Mouse (Mus musculus) heart, embryonic 11.5 days (tissue): ENCODE data around the gene Barhl1. TPM values are rescaled to one million over a fixed set of nuclear protein-coding genes. Genes with fewer than 3 reads are reported as not detected.

Experiments
- ATAC-seq: fragments of 200-750 bp; cut with Nextera tagmentation; replicated peaks from 2 replicates; pipeline ENCODE4 v1.8.0; 2017; ENCODE audit warnings: moderate library complexity; ENCODE audit not compliant: insufficient number of reproducible peaks, low FRiP score, low TSS enrichment
- H3K27ac ChIP-seq: fragments of 300-500 bp; sonication (generic); 2 replicates; pipeline ENCODE4 v1.5.1; 2014; ENCODE audit warnings: mild to moderate bottlenecking, low read depth, low read length
- H3K27me3 ChIP-seq: fragments of 300-500 bp; sonication (generic); 2 replicates; pipeline ENCODE4 v1.6.1; 2014; ENCODE audit warnings: mild to moderate bottlenecking, low read length, mixed read lengths; ENCODE audit not compliant: control insufficient read depth, insufficient read depth
- H3K36me3 ChIP-seq: fragments of 300-500 bp; sonication (generic); 2 replicates; pipeline ENCODE4 v1.6.1; 2014; ENCODE audit warnings: mild to moderate bottlenecking, low read length, moderate library complexity, mixed read lengths; ENCODE audit not compliant: control insufficient read depth, insufficient read depth
- H3K4me1 ChIP-seq: fragments of 300-500 bp; sonication (generic); 2 replicates; pipeline ENCODE4 v1.6.1; 2014; ENCODE audit warnings: low read length; ENCODE audit not compliant: control insufficient read depth, insufficient read depth
- H3K4me2 ChIP-seq: fragments of 300-500 bp; sonication (generic); 2 replicates; pipeline ENCODE4 v1.6.1; 2014; ENCODE audit warnings: mild to moderate bottlenecking, moderate library complexity
- H3K4me3 ChIP-seq: fragments of 300-500 bp; sonication (generic); 2 replicates; pipeline ENCODE4 v1.5.1; 2014; ENCODE audit warnings: low read depth, low read length
- H3K9ac ChIP-seq: fragments of 300-500 bp; sonication (generic); 2 replicates; pipeline ENCODE4 v1.6.1; 2014; ENCODE audit warnings: mild to moderate bottlenecking, low read depth, low read length, moderate library complexity
- H3K9me3 ChIP-seq: fragments of 300-500 bp; sonication (generic); replicated peaks from 2 replicates; pipeline ENCODE4 v1.6.1; 2016; ENCODE audit warnings: low read length; ENCODE audit not compliant: control insufficient read depth
- WGBS: fragments of 180-500 bp; shearing (Covaris S2); extraction: QIAGEN DNeasy Blood & Tissue Kit; methylation state at CpG from one replicate; pipeline ENCODE4 v1.1.7; 2014; ENCODE audit not compliant: insufficient replicate concordance; 5-methylcytosine and 5-hydroxymethylcytosine counted together
- polyA plus RNA-seq: library from polyadenylated mRNA; unstranded; fragments of >200 nt; fragmentation: Nextera tagmentation; extraction: Ambion mirVana; gene quantifications from 2 replicates; pipeline ENCODE4 v1.2.1, GENCODE M21; 2014

The Barhl1 gene
- polyA plus RNA-seq, 1 experiment from 2014 or later, result not detected

DNA sequence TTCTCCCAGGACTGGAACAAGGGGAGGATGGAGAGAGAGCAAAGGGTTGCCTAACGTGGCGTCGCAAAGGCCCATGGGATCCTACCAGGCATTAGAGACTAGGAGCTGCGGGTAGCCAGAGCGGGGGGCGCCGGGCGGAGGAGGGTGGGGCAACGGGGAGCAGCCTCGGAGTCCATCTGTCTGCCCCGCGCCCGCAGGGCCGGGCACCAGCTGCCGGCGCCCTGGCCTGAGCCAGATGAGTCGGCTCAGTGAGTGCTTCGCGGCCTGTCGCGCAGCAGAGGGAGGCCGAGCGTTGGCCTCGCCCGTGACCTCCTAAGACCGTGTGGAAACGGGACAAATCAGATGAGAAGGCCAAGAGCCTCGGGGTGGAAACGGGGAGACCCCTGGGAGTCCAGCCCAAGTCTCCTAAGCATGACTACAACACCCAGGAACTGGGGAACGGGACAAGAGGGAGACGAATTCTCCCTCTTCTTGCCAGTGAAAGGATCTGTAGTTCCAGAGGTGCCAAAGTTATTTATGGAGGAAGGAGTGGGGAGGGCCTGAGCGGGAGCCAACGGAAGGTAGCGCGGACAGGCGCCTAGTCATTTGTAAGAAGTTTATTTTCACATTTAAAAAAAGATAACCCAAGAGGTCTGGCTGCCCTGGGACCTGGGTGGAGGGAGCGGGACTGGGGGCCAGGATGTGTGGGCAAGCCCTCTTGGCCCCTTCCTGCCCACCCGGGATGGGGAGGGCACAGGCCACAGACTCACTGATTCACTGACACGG lies 7.9 kb downstream of the Barhl1 start:
- H3K27ac ChIP-seq, result no peak overlapping the region
- H3K9me3 ChIP-seq, result no peaks in the 10 kb centered on the region
- 1% methylated on average over 39 of the region's 39 CpGs for WGBS
- peaks cover 79% of the 10 kb centered on the region for H3K27me3 ChIP-seq
- peak overlapping the region; percentile 26 for H3K4me3 ChIP-seq
- peak overlapping the region; percentile 61 for H3K4me2 ChIP-seq
- ATAC-seq, result no peak
- 0 out of 2 replicates have a peak overlapping the region, but pooled peaks have one; percentile 12 for H3K9ac ChIP-seq
- H3K4me1 ChIP-seq, result peaks cover 17% of the 10 kb centered on the region
- H3K36me3 ChIP-seq, result no peaks in the 10 kb centered on the region

DNA sequence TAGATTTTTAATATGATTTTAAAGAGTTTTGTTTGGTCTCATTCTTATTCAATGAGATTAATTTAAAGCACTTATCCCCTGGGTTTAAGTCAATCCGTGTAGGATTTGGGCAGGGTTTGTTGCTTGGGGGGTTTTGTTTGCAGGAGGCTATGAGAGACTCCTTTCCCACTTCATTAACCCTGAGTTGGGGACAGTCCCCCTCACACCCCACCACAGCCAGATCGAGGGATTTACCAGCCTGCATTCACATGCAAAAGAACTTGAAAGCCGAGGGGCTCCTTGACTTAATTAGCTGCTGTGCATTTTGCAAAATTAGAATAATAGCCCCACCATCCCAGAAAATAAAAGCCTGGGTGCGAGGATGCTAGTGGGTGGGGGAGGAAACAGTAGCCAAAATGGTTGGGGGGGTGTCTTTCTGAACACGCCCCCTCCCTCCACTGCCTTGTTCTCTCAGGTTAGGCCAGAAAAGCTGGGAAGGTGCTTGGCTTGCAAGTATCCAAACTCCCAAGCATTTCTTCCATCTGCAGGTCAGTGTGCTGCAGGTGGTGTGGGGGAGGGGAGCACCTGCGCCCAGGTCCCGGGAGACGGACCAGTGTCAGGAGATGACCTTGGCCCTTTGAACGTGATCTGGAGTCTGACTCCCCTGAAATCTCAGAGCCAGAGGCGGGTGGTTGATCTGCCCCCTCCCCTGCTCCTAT lies 8.6 kb downstream of the Barhl1 start:
- Histone ChIP-seq H3K36me3 (no peaks in the 10 kb centered on the region; the same call in 1 of the 2 replicates), H3K9me3 (no peaks in the 10 kb centered on the region), H3K4me3 (peak overlapping the region; percentile 26), H3K4me2 (peak overlapping the region; percentile 61), H3K4me1 (peaks cover 17% of the 10 kb centered on the region), H3K9ac (no peak overlapping the region), H3K27ac (no peak overlapping the region), H3K27me3 (peaks cover 72% of the 10 kb centered on the region)
- 7% methylated on average over 10 of the region's 10 CpGs for WGBS
- ATAC-seq, result no peak

DNA sequence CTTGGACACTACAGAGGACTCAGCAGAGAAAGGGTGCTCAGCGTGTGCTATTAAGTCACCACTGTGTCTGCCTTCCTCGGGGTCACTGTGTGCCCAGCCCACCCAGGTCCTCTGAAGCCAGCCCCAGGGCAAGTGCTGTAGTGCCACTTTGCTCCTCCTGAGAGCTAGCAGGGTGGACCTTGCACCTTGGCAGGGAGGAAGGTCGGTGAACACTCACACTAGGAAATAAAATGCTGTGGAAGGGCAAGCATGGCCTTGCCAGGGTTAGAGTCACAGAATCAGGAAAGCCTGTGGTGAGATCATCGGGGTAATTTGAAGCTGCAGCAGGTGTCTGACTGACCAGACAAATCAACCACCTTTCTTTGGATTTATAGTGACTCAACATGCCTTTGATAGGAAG lies 10.9 kb downstream of the Barhl1 start:
- WGBS, result 86% methylated on average over 4 of the region's 4 CpGs
- Histone ChIP-seq H3K4me3 (no peak overlapping the region), H3K36me3 (no peaks in the 10 kb centered on the region; the same call in 1 of the 2 replicates), H3K9ac (no peak overlapping the region), H3K27ac (no peak overlapping the region), H3K27me3 (peaks cover 50% of the 10 kb centered on the region), H3K4me1 (peaks cover 17% of the 10 kb centered on the region), H3K9me3 (no peaks in the 10 kb centered on the region), H3K4me2 (no peak overlapping the region)
- no peak for ATAC-seq

DNA sequence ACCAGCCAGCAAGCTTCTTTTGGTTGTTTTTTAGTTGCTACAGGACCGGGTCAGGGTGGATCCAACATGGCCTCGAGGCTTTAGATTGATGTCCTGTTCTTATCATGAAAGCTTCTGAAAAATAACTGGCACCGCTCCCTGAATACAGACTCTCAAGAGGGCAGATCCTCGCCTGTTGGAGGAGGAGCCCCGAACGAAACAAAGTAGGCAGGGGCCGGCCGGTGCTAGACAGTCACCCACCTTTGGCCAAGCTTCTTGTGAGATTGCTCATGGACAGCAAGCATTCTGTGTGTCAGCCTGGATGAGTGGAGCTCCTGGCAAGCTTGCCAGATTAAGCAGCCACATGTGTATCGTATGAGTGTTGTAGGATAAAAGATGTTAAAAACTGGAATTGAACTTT lies 11.7 kb downstream of the Barhl1 start:
- no peak overlapping the region for H3K27ac ChIP-seq
- peaks cover 42% of the 10 kb centered on the region for H3K27me3 ChIP-seq
- ATAC-seq, result no peak
- H3K9ac ChIP-seq, result no peak overlapping the region
- 86% methylated on average over 9 of the region's 9 CpGs for WGBS
- H3K4me2 ChIP-seq, result no peak overlapping the region
- H3K4me1 ChIP-seq, result peaks cover 17% of the 10 kb centered on the region
- H3K9me3 ChIP-seq, result no peaks in the 10 kb centered on the region
- H3K4me3 ChIP-seq, result no peak overlapping the region
- no peaks in the 10 kb centered on the region; the same call in 1 of the 2 replicates for H3K36me3 ChIP-seq

DNA sequence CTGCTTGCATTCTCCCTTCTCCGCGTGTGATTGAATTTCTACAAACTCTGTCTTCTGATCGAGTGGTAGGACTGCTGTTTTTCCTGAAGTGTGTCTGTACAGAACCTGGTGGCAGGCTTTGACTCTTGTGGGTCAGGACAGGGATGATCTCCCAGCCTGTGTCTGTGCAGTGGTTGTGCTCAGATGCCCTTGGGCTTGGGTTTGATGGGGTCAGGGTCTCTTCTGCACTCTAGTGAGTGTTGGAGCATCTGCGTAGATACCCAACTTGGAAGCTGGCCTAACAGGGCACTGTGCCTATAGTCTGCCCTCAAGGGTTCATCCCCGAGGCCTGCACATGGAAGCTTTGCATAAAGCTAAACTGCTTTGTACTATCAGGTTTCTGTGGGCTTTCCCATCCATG lies 12.6 kb downstream of the Barhl1 start:
- H3K36me3 ChIP-seq, result no peaks in the 10 kb centered on the region; the same call in 1 of the 2 replicates
- no peak overlapping the region for H3K27ac ChIP-seq
- no peaks in the 10 kb centered on the region for H3K9me3 ChIP-seq
- peaks cover 11% of the 10 kb centered on the region; the same call in 1 of the 2 replicates for H3K4me1 ChIP-seq
- peaks cover 33% of the 10 kb centered on the region for H3K27me3 ChIP-seq
- no peak overlapping the region for H3K9ac ChIP-seq
- 83% methylated on average over 5 of the region's 5 CpGs for WGBS
- ATAC-seq, result no peak
- H3K4me3 ChIP-seq, result no peak overlapping the region
- no peak overlapping the region for H3K4me2 ChIP-seq

DNA sequence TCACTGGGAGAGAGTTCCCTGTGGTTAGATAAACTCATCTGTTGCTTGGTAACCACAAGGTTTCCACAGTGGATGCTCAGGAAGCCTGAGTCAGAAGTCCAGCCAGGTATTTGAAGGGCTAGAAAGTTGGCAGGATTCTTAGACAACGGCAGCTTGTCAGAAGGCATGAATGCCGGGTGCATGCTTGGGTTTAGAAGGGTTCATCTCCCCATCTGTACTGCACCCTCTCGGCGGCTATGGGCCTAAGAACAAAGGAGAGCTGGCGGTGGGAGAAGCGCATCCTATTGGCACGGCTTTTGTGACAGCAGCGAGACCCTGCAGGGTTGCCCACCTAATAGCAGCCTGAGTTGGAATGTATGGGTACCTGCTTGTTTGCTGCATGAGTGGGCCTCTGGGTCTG lies 14.2 kb downstream of the Barhl1 start:
- Histone ChIP-seq H3K27ac (no peak overlapping the region), H3K36me3 (no peaks in the 10 kb centered on the region; the same call in 1 of the 2 replicates), H3K9me3 (no peaks in the 10 kb centered on the region), H3K9ac (no peak overlapping the region), H3K27me3 (peaks cover 17% of the 10 kb centered on the region), H3K4me2 (no peak overlapping the region), H3K4me3 (no peak overlapping the region), H3K4me1 (no peaks in the 10 kb centered on the region; the same call in 1 of the 2 replicates)
- no peak for ATAC-seq
- WGBS, result 90% methylated on average over 8 of the region's 8 CpGs

DNA sequence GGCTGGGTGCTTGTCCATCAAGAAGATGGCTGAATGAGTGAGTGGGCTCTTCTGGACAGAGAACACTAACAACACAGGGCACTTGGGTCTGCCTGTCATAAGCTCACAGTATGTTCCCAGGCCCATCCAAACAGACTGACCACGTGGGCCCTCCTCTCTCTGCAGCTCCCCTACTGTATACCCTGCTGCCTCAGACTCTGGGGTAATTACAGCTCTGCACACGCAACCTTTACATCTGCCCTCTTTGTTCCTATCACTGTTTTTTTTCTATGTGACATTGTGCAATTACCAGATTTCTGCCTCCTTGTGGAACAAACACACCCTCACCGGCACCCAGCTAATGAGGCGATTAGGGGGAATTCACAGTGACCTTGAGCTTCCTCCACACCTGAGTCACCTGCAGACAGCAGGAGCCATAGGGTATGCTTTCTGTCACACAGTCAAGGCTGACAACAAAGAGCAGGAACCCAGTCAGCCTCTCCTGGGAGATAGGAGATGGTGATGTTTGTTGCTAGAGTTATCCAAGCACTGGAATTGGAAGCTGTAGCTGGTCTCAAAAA lies 19.0 kb downstream of the Barhl1 start:
- no peak for ATAC-seq
- H3K27ac ChIP-seq, result no peak overlapping the region
- WGBS, result 88% methylated on average over 4 of the region's 4 CpGs
- no peaks in the 10 kb centered on the region; the same call in 1 of the 2 replicates for H3K4me1 ChIP-seq
- peaks cover 9% of the 10 kb centered on the region; the same call in 1 of the 2 replicates for H3K36me3 ChIP-seq
- no peaks in the 10 kb centered on the region for H3K9me3 ChIP-seq
- H3K4me3 ChIP-seq, result no peak overlapping the region
- no peaks in the 10 kb centered on the region for H3K27me3 ChIP-seq
- no peak overlapping the region for H3K4me2 ChIP-seq
- H3K9ac ChIP-seq, result no peak overlapping the region

DNA sequence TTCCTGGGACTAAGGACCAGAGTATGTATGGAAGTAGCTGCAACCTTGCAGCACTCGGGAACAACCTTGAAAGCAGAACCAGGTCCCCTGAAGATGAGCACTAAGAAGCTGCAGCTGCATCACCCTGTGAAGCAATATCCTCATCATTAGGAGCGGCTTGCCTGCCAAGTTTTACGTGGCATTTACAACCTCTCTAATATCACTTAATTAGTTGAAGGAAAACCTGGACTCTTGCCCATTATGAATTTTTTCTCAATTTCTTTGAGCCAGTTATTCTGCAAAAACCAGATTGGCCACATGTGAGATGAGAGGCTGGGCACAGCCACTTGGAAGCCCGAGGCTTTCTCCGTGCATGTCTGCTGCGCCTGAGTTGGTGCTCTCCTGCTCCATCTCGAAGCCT lies 20.6 kb downstream of the Barhl1 start:
- ATAC-seq, result no peak
- Histone ChIP-seq H3K9me3 (no peaks in the 10 kb centered on the region), H3K9ac (no peak overlapping the region), H3K4me1 (no peaks in the 10 kb centered on the region; the same call in 1 of the 2 replicates), H3K4me2 (no peak overlapping the region), H3K27me3 (no peaks in the 10 kb centered on the region), H3K36me3 (peaks cover 9% of the 10 kb centered on the region; the same call in 1 of the 2 replicates), H3K4me3 (no peak overlapping the region), H3K27ac (no peak overlapping the region)
- WGBS, result 91% methylated on average over 7 of the region's 7 CpGs
